Mouse (Mus musculus) heart, embryonic 13.5 days (tissue): ENCODE measurements around the gene Kif1c. TPM values are rescaled to one million over a fixed set of nuclear protein-coding genes. Genes with fewer than 3 reads are reported as not detected.
A peak's percentile ranks its signal among the peaks of the same experiment; 100 is the strongest.

Experiments used
- ATAC-seq: fragments of 200-750 bp; cut with Nextera tagmentation; 2 replicates; pipeline ENCODE4 v1.8.0; 2017; ENCODE audit warnings: moderate TSS enrichment; ENCODE audit not compliant: insufficient number of reproducible peaks, low FRiP score, low TSS enrichment; ENCODE audit errors: extremely low read depth
- H3K27ac ChIP-seq: fragments of 300-500 bp; sonication (generic); replicated peaks from 2 replicates; pipeline ENCODE4 v1.5.1; 2015; ENCODE audit warnings: moderate library complexity, mild to moderate bottlenecking, inconsistent platforms
- H3K27me3 ChIP-seq: fragments of 300-500 bp; sonication (generic); replicated peaks from 2 replicates; pipeline ENCODE4 v1.6.1; 2015; ENCODE audit warnings: mild to moderate bottlenecking, inconsistent platforms
- H3K36me3 ChIP-seq: fragments of 300-500 bp; sonication (generic); 2 replicates; pipeline ENCODE4 v1.6.1; 2015; ENCODE audit warnings: mild to moderate bottlenecking, inconsistent platforms
- H3K4me1 ChIP-seq: fragments of 300-500 bp; sonication (generic); 2 replicates; pipeline ENCODE4 v1.6.1; 2015; ENCODE audit warnings: inconsistent platforms
- H3K4me2 ChIP-seq: fragments of 300-500 bp; sonication (generic); 2 replicates; pipeline ENCODE4 v1.6.1; 2015; ENCODE audit warnings: inconsistent platforms, mild to moderate bottlenecking, moderate library complexity
- H3K4me3 ChIP-seq: fragments of 300-500 bp; sonication (generic); 2 replicates; pipeline ENCODE4 v1.5.1; 2015; ENCODE audit warnings: moderate library complexity, mild to moderate bottlenecking, inconsistent platforms
- H3K9ac ChIP-seq: fragments of 300-500 bp; sonication (generic); 2 replicates; pipeline ENCODE4 v1.6.1; 2015; ENCODE audit warnings: inconsistent platforms, mild to moderate bottlenecking, moderate library complexity
- H3K9me3 ChIP-seq: fragments of 300-500 bp; sonication (generic); 2 replicates; pipeline ENCODE4 v1.6.1; 2016; ENCODE audit warnings: inconsistent platforms
- WGBS: fragments of 180-500 bp; shearing (Covaris S2); methylation state at CpG from one replicate; pipeline ENCODE4 v1.1.7; 2015; ENCODE audit warnings: mixed read lengths; 5-methylcytosine and 5-hydroxymethylcytosine counted together
- polyA plus RNA-seq: library from polyadenylated mRNA; unstranded; fragments of >200 nt; fragmentation: Nextera tagmentation; extraction: Ambion mirVana; gene quantifications from 2 replicates; pipeline ENCODE4 v1.2.1, GENCODE M21; 2015

Gene Kif1c
- polyA plus RNA-seq, 1 experiment from 2014 or later: 4.3 TPM

DNA sequence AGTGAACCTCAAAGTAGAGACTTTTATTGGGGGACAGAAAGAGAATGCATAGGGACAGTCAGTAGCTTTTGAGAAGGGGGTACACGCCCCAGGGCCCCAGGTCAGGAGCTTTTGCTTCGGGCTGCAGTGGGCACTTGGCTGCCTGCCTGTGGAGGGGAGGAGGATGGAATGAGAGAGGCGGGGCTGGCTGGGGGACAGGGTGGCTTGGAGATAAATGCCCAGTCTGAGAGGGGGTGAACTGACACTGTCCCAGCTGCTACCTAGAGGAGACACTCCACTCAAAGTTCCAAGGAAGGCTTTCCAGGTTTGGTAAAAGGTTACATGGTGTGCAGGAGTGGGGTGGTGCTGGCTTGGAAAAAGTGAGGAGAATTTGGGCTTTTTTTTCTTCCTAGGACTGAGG is 43.4 kb upstream of the Kif1c start, which contains the start of gene Eno3:
Gene Eno3, plus strand, starts transcription at position 239 of the 400 bp plus-strand sequence.
- Histone ChIP-seq H3K27me3 (no peaks in the 10 kb centered on the region), H3K4me1 (peaks cover 63% of the 10 kb centered on the region), H3K36me3 (peaks cover 41% of the 10 kb centered on the region), H3K9ac (peak within 1 kb of the TSS; percentile 100), H3K4me2 (peak within 1 kb of the TSS; percentile 94), H3K4me3 (peak within 1 kb of the TSS; percentile 100), H3K27ac (peak within 1 kb of the TSS; percentile 99), H3K9me3 (no peaks in the 10 kb centered on the region)
- peak; percentile 12; the same call in 1 of the 2 replicates for ATAC-seq
- 15% methylated on average over 3 of the region's 3 CpGs for WGBS

DNA sequence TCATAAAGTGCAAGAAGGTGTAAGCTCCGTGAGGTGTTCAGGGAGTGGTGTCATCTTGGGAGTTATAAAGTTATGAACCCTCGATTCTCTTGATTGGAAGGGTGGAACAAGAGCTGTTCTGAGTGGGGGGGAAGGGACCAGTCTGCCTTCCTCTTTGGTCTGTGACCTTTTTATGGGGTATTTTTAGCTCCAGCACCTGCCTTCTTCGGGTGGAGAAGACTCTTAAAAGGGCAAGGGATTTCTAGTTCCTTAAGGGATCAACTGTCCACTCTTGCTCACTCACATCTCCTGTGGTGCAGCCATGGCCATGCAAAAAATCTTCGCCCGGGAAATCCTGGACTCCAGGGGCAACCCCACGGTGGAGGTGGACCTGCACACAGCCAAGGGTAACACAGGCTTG is 42.8 kb upstream of the Kif1c start:
- peak overlapping the region; percentile 94 for H3K4me2 ChIP-seq
- peak overlapping the region; percentile 99 for H3K27ac ChIP-seq
- H3K4me1 ChIP-seq: peaks cover 57% of the 10 kb centered on the region
- H3K4me3 ChIP-seq: peak overlapping the region; percentile 100
- H3K27me3 ChIP-seq: no peaks in the 10 kb centered on the region
- no peak for ATAC-seq
- 16% methylated on average over 6 of the region's 6 CpGs for WGBS
- peaks cover 41% of the 10 kb centered on the region for H3K36me3 ChIP-seq
- H3K9me3 ChIP-seq: no peaks in the 10 kb centered on the region
- H3K9ac ChIP-seq: peak overlapping the region; percentile 100

DNA sequence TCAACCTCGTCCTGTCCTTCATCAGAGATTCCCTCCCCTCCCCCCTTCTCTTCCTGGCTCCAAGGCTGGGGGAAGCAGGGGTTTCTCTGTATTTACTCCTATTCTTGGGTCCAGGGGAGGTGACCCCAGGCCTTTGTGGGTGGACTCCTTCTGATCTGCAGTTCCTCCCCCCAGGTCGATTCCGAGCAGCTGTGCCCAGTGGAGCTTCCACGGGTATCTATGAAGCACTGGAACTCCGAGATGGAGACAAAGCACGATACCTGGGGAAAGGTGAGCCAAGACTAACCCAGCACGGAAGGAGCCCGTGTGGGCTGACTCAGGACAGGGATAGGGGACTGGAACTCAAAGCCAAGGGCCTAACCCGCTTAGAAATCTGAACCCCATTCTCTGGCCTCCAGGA is 42.4 kb upstream of the Kif1c start:
- H3K4me2 ChIP-seq: peak overlapping the region; percentile 94
- whole genome bisulfite sequencing: 58% methylated on average over 9 of the region's 9 CpGs
- no peaks in the 10 kb centered on the region for H3K27me3 ChIP-seq
- H3K9ac ChIP-seq: peak overlapping the region; percentile 100
- H3K36me3 ChIP-seq: peaks cover 42% of the 10 kb centered on the region
- ATAC-seq: no peak
- H3K4me3 ChIP-seq: peak overlapping the region; percentile 100
- peaks cover 57% of the 10 kb centered on the region for H3K4me1 ChIP-seq
- no peaks in the 10 kb centered on the region for H3K9me3 ChIP-seq
- H3K27ac ChIP-seq: peak overlapping the region; percentile 99

DNA sequence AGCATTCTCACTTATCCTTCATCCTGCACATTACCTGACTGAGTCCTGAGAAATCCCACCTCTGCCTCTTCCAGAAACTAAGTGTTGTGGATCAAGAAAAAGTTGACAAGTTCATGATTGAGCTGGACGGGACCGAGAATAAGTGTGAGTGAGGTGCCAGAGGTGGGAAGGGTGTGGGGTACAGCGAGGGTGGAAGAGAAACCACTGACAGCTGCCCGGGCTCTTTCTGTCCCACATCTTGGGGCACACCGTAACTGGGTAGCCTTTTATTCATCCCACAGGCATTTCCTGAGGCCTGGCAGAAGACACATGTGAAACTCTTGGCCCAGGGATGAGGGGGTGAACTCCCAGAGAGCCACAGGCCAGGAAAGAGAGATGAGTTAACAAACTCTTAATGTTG is 41.8 kb upstream of the Kif1c start:
- Histone ChIP-seq H3K36me3 (peaks cover 47% of the 10 kb centered on the region), H3K4me3 (peak overlapping the region; percentile 100), H3K27me3 (no peaks in the 10 kb centered on the region), H3K9ac (peak overlapping the region; percentile 100), H3K4me2 (peak overlapping the region; percentile 94), H3K4me1 (peaks cover 57% of the 10 kb centered on the region), H3K27ac (peak overlapping the region; percentile 99; the same call in 1 of the 2 replicates), H3K9me3 (no peaks in the 10 kb centered on the region)
- ATAC-seq: no peak
- WGBS: 73% methylated on average over 5 of the region's 5 CpGs

DNA sequence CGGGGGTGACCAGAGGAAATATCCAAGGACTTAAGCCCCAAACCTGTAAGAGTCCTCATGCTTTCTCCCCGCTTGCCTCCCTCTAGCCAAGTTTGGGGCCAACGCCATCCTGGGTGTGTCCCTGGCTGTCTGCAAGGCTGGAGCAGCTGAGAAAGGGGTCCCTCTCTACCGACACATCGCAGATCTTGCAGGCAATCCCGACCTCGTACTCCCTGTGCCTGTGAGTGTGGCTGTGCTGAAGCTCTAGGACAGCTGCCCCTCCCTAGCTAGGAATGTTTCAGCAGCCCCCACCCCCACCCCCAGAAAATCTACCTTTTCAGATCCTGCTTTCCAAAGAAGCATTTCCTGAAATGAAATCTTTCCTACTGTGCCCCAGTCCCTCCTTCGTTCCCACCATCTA is 41.4 kb upstream of the Kif1c start:
- Histone ChIP-seq H3K27me3 (no peaks in the 10 kb centered on the region), H3K27ac (no peak overlapping the region), H3K4me2 (peak overlapping the region; percentile 94), H3K9ac (peak overlapping the region; percentile 61), H3K4me1 (peaks cover 59% of the 10 kb centered on the region), H3K9me3 (no peaks in the 10 kb centered on the region), H3K36me3 (peaks cover 51% of the 10 kb centered on the region), H3K4me3 (no peak overlapping the region)
- WGBS: 57% methylated on average over 8 of the region's 8 CpGs
- ATAC-seq: no peak

DNA sequence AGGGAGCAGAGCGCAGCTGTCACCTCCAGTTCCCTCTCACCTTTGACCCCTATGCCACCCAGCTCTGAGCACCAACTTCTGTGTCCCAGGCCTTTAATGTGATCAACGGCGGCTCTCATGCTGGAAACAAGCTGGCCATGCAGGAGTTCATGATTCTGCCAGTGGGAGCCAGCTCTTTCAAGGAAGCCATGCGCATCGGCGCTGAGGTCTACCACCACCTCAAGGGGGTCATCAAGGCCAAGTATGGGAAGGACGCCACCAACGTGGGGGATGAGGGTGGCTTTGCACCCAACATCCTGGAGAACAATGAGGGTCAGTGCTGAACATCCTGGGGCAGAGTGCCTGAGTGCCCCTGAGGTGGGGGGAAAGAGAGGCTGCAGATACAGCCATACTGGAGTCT is 39.8 kb upstream of the Kif1c start:
- peaks cover 67% of the 10 kb centered on the region for H3K36me3 ChIP-seq

DNA sequence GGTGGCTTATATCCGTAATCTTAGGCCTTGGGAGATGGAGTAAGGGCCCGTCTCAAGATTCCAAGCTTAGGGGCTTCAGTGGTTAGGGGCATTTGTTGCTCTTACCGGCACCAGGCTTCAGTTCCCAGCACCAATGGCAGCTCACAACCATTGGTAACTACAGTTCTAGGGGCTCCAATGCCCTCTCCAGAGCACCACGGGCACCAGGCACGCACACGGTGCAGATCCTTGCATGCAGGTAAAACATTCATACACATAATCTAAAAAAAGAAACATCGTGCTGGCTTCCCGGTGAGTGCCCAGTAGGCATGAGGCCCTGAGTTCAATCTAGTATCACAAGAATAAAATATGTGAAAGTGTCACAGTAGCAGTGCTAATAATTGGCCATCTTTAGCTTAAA is 37.2 kb upstream of the Kif1c start:
- no peak overlapping the region for H3K4me3 ChIP-seq
- peaks cover 87% of the 10 kb centered on the region for H3K36me3 ChIP-seq
- 78% methylated on average over 8 of the region's 8 CpGs for WGBS
- H3K27ac ChIP-seq: 0 out of 2 replicates have a peak overlapping the region, but pooled peaks have one; percentile 5
- H3K9me3 ChIP-seq: no peaks in the 10 kb centered on the region
- H3K4me1 ChIP-seq: peaks cover 51% of the 10 kb centered on the region
- H3K9ac ChIP-seq: peak overlapping the region; percentile 38; the same call in 1 of the 2 replicates
- no peak for ATAC-seq
- no peak overlapping the region for H3K4me2 ChIP-seq
- no peaks in the 10 kb centered on the region for H3K27me3 ChIP-seq

More for the DNA sequence above, 39.8 kb upstream of the Kif1c start:
- H3K4me1 ChIP-seq: peaks cover 60% of the 10 kb centered on the region
- H3K4me2 ChIP-seq: no peak overlapping the region
- H3K27ac ChIP-seq: no peak overlapping the region
- H3K4me3 ChIP-seq: no peak overlapping the region
- H3K9me3 ChIP-seq: no peaks in the 10 kb centered on the region
- ATAC-seq: no peak
- no peak overlapping the region for H3K9ac ChIP-seq
- no peaks in the 10 kb centered on the region for H3K27me3 ChIP-seq
- 86% methylated on average over 8 of the region's 8 CpGs for WGBS

DNA sequence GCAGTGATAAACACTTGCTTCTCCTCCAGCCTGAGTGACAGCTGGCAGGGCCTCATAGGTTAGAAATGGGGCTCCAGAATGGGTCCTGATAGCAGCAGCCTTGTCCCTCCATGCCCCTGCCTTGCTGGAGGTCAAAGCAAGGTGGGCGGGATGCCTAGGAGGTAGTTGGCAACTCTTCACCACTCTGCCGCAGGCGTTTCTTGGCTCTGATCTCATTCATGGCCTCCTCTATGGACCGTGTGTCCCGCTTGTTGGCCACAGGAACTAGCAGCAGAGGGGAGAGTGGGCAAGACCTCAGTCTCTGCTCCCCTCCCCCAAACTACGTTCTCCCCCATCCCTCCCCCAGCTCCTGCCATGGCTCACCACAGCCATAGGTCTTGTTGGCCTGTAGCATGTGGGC is 36.4 kb upstream of the Kif1c start:
- H3K4me1 ChIP-seq: peaks cover 45% of the 10 kb centered on the region
- 81% methylated on average over 6 of the region's 6 CpGs for WGBS
- H3K9ac ChIP-seq: no peak overlapping the region
- H3K4me3 ChIP-seq: no peak overlapping the region
- no peak for ATAC-seq
- H3K27me3 ChIP-seq: no peaks in the 10 kb centered on the region
- H3K36me3 ChIP-seq: peaks cover 84% of the 10 kb centered on the region
- no peak overlapping the region for H3K4me2 ChIP-seq
- 0 out of 2 replicates have a peak overlapping the region, but pooled peaks have one; percentile 24 for H3K27ac ChIP-seq
- no peaks in the 10 kb centered on the region for H3K9me3 ChIP-seq

DNA sequence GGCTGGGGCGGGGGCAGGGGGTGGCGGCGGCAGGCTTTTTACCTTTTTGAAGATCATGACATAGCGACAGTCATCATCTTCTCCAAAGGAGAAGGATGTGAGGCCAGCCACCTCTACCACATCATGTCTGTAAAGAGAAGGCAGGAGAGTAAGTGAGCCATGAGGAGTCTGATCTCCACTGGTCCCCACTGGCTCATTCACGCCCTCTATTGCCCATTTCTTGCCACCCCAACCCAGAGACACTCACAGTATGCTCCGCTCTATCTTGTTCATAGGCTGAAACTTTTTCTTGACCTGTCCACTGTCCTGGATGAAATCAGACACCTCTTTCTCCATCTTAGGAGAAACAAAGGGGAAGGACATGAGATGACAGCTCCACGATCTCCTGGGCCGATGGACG is 35.6 kb upstream of the Kif1c start:
- WGBS: 91% methylated on average over 9 of the region's 9 CpGs
- H3K4me3 ChIP-seq: no peak overlapping the region
- H3K9me3 ChIP-seq: no peaks in the 10 kb centered on the region
- H3K4me1 ChIP-seq: peaks cover 37% of the 10 kb centered on the region
- H3K27me3 ChIP-seq: no peaks in the 10 kb centered on the region
- H3K4me2 ChIP-seq: no peak overlapping the region
- no peak overlapping the region for H3K9ac ChIP-seq
- H3K36me3 ChIP-seq: peaks cover 77% of the 10 kb centered on the region
- no peak overlapping the region for H3K27ac ChIP-seq
- no peak for ATAC-seq

DNA sequence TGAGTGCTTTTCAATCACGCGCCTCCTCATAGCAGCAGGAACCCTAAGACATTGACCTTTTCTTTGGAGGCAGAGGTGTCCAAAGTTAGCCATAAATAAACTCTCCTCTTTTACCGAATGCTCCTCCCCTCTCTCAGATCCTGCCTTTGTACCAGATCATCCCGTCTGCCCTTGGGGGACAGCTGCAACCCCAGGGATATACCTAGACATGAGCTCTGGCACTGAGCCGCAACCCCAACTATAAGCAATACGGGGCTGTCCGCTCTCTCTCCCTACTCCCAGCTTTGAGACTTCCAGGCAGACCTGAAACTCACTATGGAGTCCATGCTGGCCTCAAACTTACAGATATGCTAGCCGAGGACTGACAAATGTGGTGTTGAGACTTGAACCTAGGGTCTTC is 33.7 kb upstream of the Kif1c start:
- no peaks in the 10 kb centered on the region for H3K27me3 ChIP-seq
- WGBS: 92% methylated on average over 8 of the region's 8 CpGs
- H3K4me3 ChIP-seq: no peak overlapping the region
- no peak for ATAC-seq
- peaks cover 50% of the 10 kb centered on the region for H3K4me1 ChIP-seq
- H3K27ac ChIP-seq: no peak overlapping the region
- H3K4me2 ChIP-seq: no peak overlapping the region
- H3K9ac ChIP-seq: 0 out of 2 replicates have a peak overlapping the region, but pooled peaks have one; percentile 86
- no peaks in the 10 kb centered on the region for H3K9me3 ChIP-seq
- peaks cover 67% of the 10 kb centered on the region for H3K36me3 ChIP-seq

DNA sequence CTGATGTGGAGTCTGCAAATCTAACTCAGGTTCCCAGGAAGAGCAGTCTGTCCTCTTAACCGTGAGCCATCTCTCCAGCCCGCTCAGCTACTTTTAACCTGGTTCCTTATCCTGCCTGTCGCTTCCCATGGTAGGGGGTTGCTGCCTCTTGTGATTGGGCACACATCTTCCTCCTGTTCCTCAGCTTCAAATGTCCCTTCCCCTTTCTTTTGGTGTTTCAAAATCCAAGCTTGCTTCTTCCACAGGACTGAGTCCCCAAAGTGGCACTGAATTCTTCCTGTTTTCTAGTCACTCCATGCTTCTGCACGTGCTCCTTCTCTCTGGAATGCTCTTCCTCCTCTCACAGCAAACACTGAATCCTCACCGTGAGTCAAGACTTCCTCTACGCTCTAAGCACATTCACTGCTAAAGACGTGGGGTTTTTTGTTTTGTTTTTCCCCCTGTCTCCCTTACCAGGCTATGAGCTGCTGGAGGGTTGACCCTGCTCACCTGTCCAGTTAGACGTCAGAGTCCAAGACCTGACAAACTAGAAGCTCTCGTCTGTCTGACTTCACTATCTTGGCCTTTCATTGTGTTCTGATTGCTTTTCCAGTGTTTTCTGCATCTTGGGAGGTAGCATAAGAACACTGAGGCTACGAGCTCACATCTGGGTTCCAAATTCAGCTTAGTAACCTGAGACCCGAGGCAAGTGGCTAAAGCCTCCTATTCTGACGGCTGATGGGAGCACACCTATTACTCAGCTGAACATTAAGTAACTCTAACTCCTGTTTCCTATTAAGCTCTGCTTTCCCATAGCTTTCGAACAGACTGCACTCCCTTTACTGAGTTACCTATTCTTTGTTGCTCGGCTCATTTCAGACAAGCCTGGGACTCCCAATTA is 32.8 kb upstream of the Kif1c start:
- Histone ChIP-seq H3K4me3 (peak overlapping the region; percentile 75), H3K4me1 (peaks cover 56% of the 10 kb centered on the region), H3K36me3 (peaks cover 67% of the 10 kb centered on the region), H3K27ac (peak overlapping the region; percentile 98), H3K27me3 (no peaks in the 10 kb centered on the region), H3K9me3 (no peaks in the 10 kb centered on the region), H3K9ac (peak overlapping the region; percentile 86), H3K4me2 (peak overlapping the region; percentile 91)
- no peak for ATAC-seq
- 70% methylated on average over 14 of the region's 14 CpGs for whole genome bisulfite sequencing
